Mouse (Mus musculus) heart, adult 2 months (tissue): Measurements from ENCODE around the gene Ltn1. TPM values are rescaled to one million over a fixed set of nuclear protein-coding genes. Genes with fewer than 3 reads are reported as not detected.
A peak's percentile ranks its signal among the peaks of the same experiment; 100 is the strongest.

Experiments
- DNase-seq, 2 experiments: peaks; one replicate each; pipeline ENCODE4 v3.0.0; 2021
- H3K27ac ChIP-seq: fragments of 200-600 bp; 2 replicates; pipeline ENCODE4 v1.8.1; 2022
- H3K27me3 ChIP-seq: fragments of 200-500 bp; 2 replicates; pipeline ENCODE4 v1.6.1; 2012; ENCODE audit warnings: mild to moderate bottlenecking, low read length, inconsistent platforms, mixed read lengths; ENCODE audit not compliant: control insufficient read depth, insufficient read depth
- H3K36me3 ChIP-seq: fragments of 200-500 bp; 2 replicates; pipeline ENCODE4 v1.6.1; 2012; ENCODE audit warnings: low read length, inconsistent platforms; ENCODE audit not compliant: control insufficient read depth, insufficient read depth
- H3K4me1 ChIP-seq: fragments of 200-500 bp; 2 replicates; pipeline ENCODE4 v1.6.1; 2011; ENCODE audit warnings: low read length; ENCODE audit not compliant: control insufficient read depth, insufficient read depth
- H3K4me3 ChIP-seq: fragments of 200-600 bp; 2 replicates; pipeline ENCODE4 v1.8.1; 2022
- H3K79me2 ChIP-seq: fragments of 200-500 bp; replicated peaks from 2 replicates; pipeline ENCODE4 v1.6.1; 2012; ENCODE audit warnings: mild to moderate bottlenecking, inconsistent platforms, low read length, moderate library complexity, mixed read lengths; ENCODE audit not compliant: control insufficient read depth, insufficient read depth
- H3K9ac ChIP-seq: fragments of 200-500 bp; 2 replicates; pipeline ENCODE4 v1.6.1; 2012; ENCODE audit warnings: low read depth, mild to moderate bottlenecking, control low read depth, inconsistent platforms, low read length, mixed read lengths
- CTCF ChIP-seq: fragments of 200-600 bp; IDR thresholded peaks from 2 replicates; pipeline ENCODE4 v1.8.1; 2022; ENCODE audit warnings: antibody characterized with exemption, mild to moderate bottlenecking, moderate library complexity
- EP300 ChIP-seq: fragments of 200-500 bp; IDR thresholded peaks from 2 replicates; pipeline ENCODE4 v1.6.1; 2011; ENCODE audit warnings: low read depth, low read length, control low read depth; ENCODE audit not compliant: insufficient read depth
- POLR2A ChIP-seq: fragments of 200-500 bp; IDR thresholded peaks from 2 replicates; pipeline ENCODE4 v1.6.1; 2011; ENCODE audit warnings: mild to moderate bottlenecking, low read depth, low read length, control low read depth; ENCODE audit not compliant: insufficient read depth
- WGBS: fragments of 180-500 bp; shearing (Covaris S2); methylation state at CpG from one replicate; pipeline ENCODE4 v1.1.7; 2018; 5-methylcytosine and 5-hydroxymethylcytosine counted together
- intact Hi-C: fragments of 180-260 bp; cut with DNase I; formaldehyde crosslinking; loops from one replicate; pipeline ENCODE4 v1.15.1; 2025
- polyA plus RNA-seq: library from polyadenylated mRNA; depleted of rRNA; stranded (reverse); fragments of >200 nt; gene quantifications from 2 replicates; pipeline ENCODE4 v1.2.3, GENCODE M21; 2012
- total RNA-seq, 2 experiments: library from RNA; stranded (reverse); gene quantifications; 2 replicates each; pipeline ENCODE4 v1.2.3; 2021

Gene Ltn1
- total and polyA plus RNA-seq, 3 experiments: 3.1 to 20.7 (median 18.6) TPM

DNA sequence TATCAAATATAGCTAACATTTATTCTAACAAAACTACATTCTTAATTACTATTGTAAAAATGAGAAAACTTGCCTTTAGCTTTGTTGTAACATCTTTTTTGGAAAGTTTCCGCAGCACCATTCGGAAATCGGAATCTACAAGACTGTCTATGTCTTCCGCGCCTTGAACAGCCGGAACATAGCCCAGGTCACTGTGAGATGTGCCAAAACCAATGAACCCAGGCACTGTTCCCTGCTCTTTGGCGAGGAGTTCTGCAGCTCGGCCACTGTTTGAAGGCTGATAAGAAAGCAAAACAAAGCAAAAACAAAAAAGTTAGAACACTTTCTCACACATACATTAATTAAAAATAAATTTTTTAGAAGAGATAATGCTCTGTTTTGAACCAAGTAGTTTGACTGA, 4.9 kb downstream of the Ltn1 start:
- intact Hi-C loops: no loop called here
- no peaks in the 10 kb centered on the region for H3K79me2 ChIP-seq
- no peak overlapping the region for H3K4me3 ChIP-seq
- H3K9ac ChIP-seq: no peak overlapping the region
- peaks cover 4% of the 10 kb centered on the region for H3K36me3 ChIP-seq
- WGBS: 72% methylated on average over 8 of the region's 8 CpGs
- no peaks in the 10 kb centered on the region for H3K4me1 ChIP-seq
- no peak for DNase-seq
- TF ChIP-seq POLR2A (no peak), CTCF (no peak), EP300 (no peak)
- no peak overlapping the region for H3K27ac ChIP-seq
- no peaks in the 10 kb centered on the region for H3K27me3 ChIP-seq

DNA sequence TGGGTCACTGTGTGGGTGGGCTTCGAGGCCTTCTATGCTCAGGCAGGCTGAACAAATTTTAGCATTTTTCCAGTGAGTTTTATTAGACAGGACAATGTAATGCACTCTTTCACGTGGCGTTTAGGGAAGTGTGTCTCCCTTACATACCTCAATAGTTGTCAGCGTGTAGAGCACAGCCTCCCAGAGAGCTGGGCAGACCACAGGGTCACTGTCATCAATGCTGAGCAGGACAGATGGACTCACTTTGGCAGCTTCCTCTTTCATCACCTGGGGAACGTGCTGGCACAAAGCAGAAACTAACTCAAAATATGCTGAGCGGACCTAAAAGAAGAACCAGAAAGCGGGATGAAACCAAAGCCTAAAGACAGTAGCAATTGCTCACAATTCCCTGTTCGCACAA, 11.8 kb downstream of the Ltn1 start:
- WGBS: 94% methylated on average over 8 of the region's 8 CpGs
- peaks cover 2% of the 10 kb centered on the region; the same call in 1 of the 2 replicates for H3K36me3 ChIP-seq
- intact Hi-C loops: no loop called here

DNA sequence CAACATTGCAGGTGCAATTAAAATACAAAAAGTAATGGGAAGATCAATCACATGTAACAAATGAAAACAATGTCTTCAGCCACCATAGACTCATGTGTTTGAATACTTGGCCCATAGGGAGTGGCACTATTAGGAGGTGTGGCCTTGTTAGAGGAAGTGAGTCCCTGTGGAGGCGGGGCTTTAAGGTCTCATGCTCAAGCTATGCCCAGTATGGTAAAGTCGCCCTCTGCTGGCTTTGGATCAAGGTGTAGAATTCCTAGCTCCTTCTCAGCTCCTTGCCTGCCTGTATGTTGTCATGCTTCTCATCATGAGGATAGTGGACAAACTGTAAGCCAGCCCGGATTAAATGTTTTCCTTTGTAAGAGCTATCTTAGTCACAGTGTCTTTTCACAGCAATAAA, 27.4 kb downstream of the Ltn1 start:
- Histone ChIP-seq H3K27me3 (no peaks in the 10 kb centered on the region), H3K36me3 (no peaks in the 10 kb centered on the region; the same call in 1 of the 2 replicates), H3K27ac (no peak overlapping the region), H3K4me3 (no peak overlapping the region), H3K9ac (no peak overlapping the region), H3K4me1 (no peaks in the 10 kb centered on the region), H3K79me2 (no peaks in the 10 kb centered on the region)
- intact Hi-C loops: no loop called here
- no peak for TF ChIP-seq EP300
- TF ChIP-seq POLR2A: no peak
- no peak; the same call in 1 of the 2 replicates for TF ChIP-seq CTCF
- DNase-seq: no peak
- 84% methylated on average over 3 of the region's 3 CpGs for WGBS

More for the DNA sequence above, 11.8 kb downstream of the Ltn1 start:
- no peak overlapping the region for H3K9ac ChIP-seq
- no peaks in the 10 kb centered on the region for H3K4me1 ChIP-seq
- DNase-seq: no peak
- H3K27me3 ChIP-seq: no peaks in the 10 kb centered on the region
- no peak overlapping the region for H3K27ac ChIP-seq
- no peak overlapping the region for H3K4me3 ChIP-seq
- no peak for TF ChIP-seq POLR2A
- no peaks in the 10 kb centered on the region for H3K79me2 ChIP-seq

DNA sequence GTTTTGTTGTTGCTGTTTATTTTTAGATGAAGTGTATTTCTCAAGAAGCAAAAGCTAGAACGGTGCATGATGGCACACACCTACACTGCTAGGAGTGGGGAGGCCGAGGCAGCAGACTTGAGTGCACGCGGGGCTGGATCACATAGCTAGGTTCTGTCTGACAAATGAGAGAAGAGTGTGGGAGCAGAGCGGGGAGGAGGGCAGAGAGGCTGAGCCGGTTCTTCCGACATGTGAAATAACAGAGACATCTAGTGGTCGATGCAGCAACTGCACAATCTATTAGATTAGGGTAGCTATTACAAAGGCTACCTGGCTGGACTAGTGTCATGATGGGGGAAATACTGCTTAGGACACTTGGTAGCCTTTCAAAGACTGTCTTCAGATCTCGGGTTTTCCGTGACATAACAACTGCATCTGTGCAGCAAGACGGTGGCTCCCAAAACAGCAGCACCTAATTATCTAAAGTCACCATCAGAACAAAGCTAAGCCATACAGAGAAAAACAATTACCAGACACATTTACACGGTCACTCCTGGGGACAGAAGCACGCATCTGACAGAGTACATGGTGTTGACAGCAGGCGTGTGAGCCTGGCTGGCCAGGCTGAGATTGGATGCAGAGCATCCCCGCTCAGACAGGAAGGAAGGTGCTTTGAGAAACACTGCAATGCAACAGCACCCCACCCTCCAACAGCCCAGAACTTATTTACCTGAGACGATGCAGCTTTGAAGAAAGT, 38.4 kb downstream of the Ltn1 start:
- DNase-seq: peak; percentile 35 to 51
- intact Hi-C loops: loop anchor here (5.0 to 10.0 kb wide), 2 partner anchors 142 to 1589 kb away; partner anchors contain the start of gene Adamts1
- WGBS: 38% methylated on average over 16 of the region's 16 CpGs
- Histone ChIP-seq H3K27ac (no peak overlapping the region), H3K27me3 (no peaks in the 10 kb centered on the region), H3K79me2 (no peaks in the 10 kb centered on the region; the same call in 1 of the 2 replicates), H3K4me3 (no peak overlapping the region), H3K36me3 (no peaks in the 10 kb centered on the region), H3K4me1 (no peaks in the 10 kb centered on the region), H3K9ac (no peak overlapping the region)
- peak; percentile 85 for TF ChIP-seq CTCF
- no peak for TF ChIP-seq POLR2A
- TF ChIP-seq EP300: 0 out of 2 replicates have a peak, but pooled peaks have one; percentile 43

DNA sequence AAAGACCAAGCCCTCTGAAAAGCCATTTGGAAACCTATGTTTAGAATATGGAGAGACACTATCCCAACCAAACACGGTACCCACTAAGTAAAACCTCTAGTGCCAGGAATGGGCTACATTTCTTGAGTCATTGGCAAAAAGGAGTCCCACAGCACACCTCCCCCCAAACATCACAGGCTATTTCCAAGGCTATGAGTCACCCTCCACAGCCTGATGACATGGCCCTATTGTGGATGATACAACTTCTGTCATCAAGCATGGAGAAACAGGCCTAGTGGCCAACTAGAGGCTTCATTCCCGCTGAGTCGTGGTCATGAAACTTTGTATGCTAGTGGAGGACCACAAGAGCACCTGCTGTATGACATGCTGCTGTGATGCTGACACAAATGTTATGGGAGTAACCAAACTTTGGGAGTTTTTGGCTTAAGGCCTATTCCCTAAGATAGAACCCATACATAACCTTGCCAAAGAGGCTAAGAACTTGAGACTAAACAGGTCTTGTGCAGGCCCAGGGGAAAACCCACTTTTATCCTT, 44.9 kb downstream of the Ltn1 start:
- H3K27me3 ChIP-seq: no peaks in the 10 kb centered on the region
- peaks cover 2% of the 10 kb centered on the region for H3K4me1 ChIP-seq
- WGBS: 88% methylated on average over 3 of the region's 3 CpGs
- no peak overlapping the region for H3K27ac ChIP-seq
- no peak overlapping the region for H3K9ac ChIP-seq
- intact Hi-C loops: no loop called here
- H3K4me3 ChIP-seq: no peak overlapping the region
- H3K36me3 ChIP-seq: no peaks in the 10 kb centered on the region
- no peak for DNase-seq
- H3K79me2 ChIP-seq: no peaks in the 10 kb centered on the region; the same call in 1 of the 2 replicates
- TF ChIP-seq CTCF (no peak), EP300 (no peak), POLR2A (no peak)

DNA sequence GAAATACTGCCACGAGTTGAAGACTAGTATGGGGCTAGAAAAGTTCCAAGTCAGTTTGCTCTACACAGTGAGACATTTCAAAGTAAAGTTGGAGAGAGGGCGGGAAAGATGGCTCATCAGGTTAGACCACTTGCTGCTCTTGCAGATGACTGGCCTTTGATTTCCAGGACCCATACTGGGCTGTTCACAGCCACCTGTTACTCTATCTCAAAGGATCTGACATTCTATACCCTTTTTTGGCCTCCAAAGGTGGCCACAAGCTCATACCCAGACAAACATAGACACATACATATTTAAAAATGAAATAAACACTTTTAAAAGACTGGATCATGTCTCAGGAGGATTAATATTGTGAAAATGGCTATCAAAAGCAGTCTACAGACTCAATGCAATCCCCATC, 48.0 kb downstream of the Ltn1 start:
- Histone ChIP-seq H3K4me3 (no peak overlapping the region), H3K27me3 (no peaks in the 10 kb centered on the region), H3K9ac (no peak overlapping the region), H3K27ac (no peak overlapping the region), H3K4me1 (peaks cover 2% of the 10 kb centered on the region), H3K79me2 (no peaks in the 10 kb centered on the region; the same call in 1 of the 2 replicates), H3K36me3 (no peaks in the 10 kb centered on the region; the same call in 1 of the 2 replicates)
- DNase-seq: no peak
- 90% methylated on average over 2 of the region's 2 CpGs for WGBS
- intact Hi-C loops: no loop called here
- no peak for TF ChIP-seq POLR2A
- no peak for TF ChIP-seq EP300
- TF ChIP-seq CTCF: no peak
